In genomic region chr1:143788584-143789227, GRCm38 (mm10) we compare ENCODE assay signal across 8 mouse cellular contexts. TPM values are rescaled to one million over a fixed set of nuclear protein-coding genes. Genes with fewer than 3 reads are reported as not detected.
DNase-seq lines count a peak whose midpoint lies in the region; ATAC-seq and TF ChIP-seq lines count a peak whose summit lies in the region.

No protein-coding gene starts in this region.

- no peak overlapping the region for H3K4me2 ChIP-seq in midbrain, embryonic 11.5 days
- H3K4me2 ChIP-seq in midbrain, embryonic 13.5 days (replicated peaks): no peak overlapping the region

- H3K4me3 ChIP-seq in midbrain, embryonic 11.5 days (ENCODE audit: low read depth, low read length): no peak overlapping the region
- no peak overlapping the region for H3K4me3 ChIP-seq in midbrain, embryonic 13.5 days (replicated peaks)
- no peak overlapping the region for H3K4me3 ChIP-seq in liver, adult 2 months (ENCODE audit: insufficient read depth, low read depth, low read length)

- no peaks in the 10 kb centered on the region for H3K79me2 ChIP-seq in liver, adult 2 months (ENCODE audit: control insufficient read depth, insufficient read depth, low read length)

- H3K27ac ChIP-seq in midbrain, embryonic 11.5 days (ENCODE audit: low read depth, low read length): no peak overlapping the region
- no peak overlapping the region for H3K27ac ChIP-seq in midbrain, embryonic 13.5 days
- no peak overlapping the region for H3K27ac ChIP-seq in liver, adult 2 months (replicated peaks; ENCODE audit: insufficient read depth, low read depth, low read length)

- no peaks in the 10 kb centered on the region for H3K9me3 ChIP-seq in midbrain, embryonic 11.5 days (ENCODE audit: control insufficient read depth, low read length)
- no peaks in the 10 kb centered on the region for H3K9me3 ChIP-seq in midbrain, embryonic 13.5 days

- 74% methylated on average over 2 of the region's 2 CpGs for WGBS in midbrain, embryonic 11.5 days
- 80% methylated on average over 2 of the region's 2 CpGs for WGBS in midbrain, embryonic 13.5 days
- 89% methylated on average over 2 of the region's 2 CpGs for WGBS in liver, adult 2 months

- no peak overlapping the region for H3K9ac ChIP-seq in midbrain, embryonic 11.5 days (ENCODE audit: low read length)
- H3K9ac ChIP-seq in midbrain, embryonic 13.5 days (replicated peaks): no peak overlapping the region
- no peak overlapping the region for H3K9ac ChIP-seq in liver, adult 2 months (ENCODE audit: low read depth, low read length)

- TF ChIP-seq CTCF in liver, adult 2 months (IDR thresholded peaks at IDR 0.05; ENCODE audit: low read depth, low read length): peak; percentile 89

- peaks cover 2% of the 10 kb centered on the region; the same call in 1 of the 2 replicates for H3K36me3 ChIP-seq in midbrain, embryonic 11.5 days (ENCODE audit: control insufficient read depth, insufficient read depth, low read length)
- no peaks in the 10 kb centered on the region for H3K36me3 ChIP-seq in midbrain, embryonic 13.5 days
- H3K36me3 ChIP-seq in liver, adult 2 months (ENCODE audit: control insufficient read depth, insufficient read depth, low read length): peaks cover 4% of the 10 kb centered on the region

- ATAC-seq in midbrain, embryonic 11.5 days (ENCODE audit: low FRiP score): no peak
- no peak for ATAC-seq in midbrain, embryonic 13.5 days

- H3K27me3 ChIP-seq in midbrain, embryonic 11.5 days (ENCODE audit: control insufficient read depth, insufficient read depth, low read length): no peaks in the 10 kb centered on the region
- no peaks in the 10 kb centered on the region for H3K27me3 ChIP-seq in midbrain, embryonic 13.5 days
- H3K27me3 ChIP-seq in liver, adult 2 months (ENCODE audit: control insufficient read depth, insufficient read depth, low read length): no peaks in the 10 kb centered on the region

- TF ChIP-seq POLR2A in liver, adult 2 months (IDR thresholded peaks at IDR 0.05; ENCODE audit: extremely low read depth, insufficient read depth, low read length): no peak

- no peaks in the 10 kb centered on the region for H3K4me1 ChIP-seq in midbrain, embryonic 11.5 days (ENCODE audit: control insufficient read depth, insufficient read depth, low read length)
- H3K4me1 ChIP-seq in midbrain, embryonic 13.5 days (replicated peaks): no peaks in the 10 kb centered on the region
- H3K4me1 ChIP-seq in liver, adult 2 months (ENCODE audit: control insufficient read depth, insufficient read depth, low read length): no peaks in the 10 kb centered on the region

- peak; percentile 40 to 63 for DNase-seq in adrenal gland, adult 18-20 months (ENCODE audit: low spot score in 2 of 2)
- no peak for DNase-seq in adrenal gland, postnatal 4 days (ENCODE audit: low spot score in 2 of 2)
- DNase-seq in midbrain, embryonic 11.5 days (ENCODE audit: low spot score, missing footprints): peak; percentile 87
- peak; percentile 40 for DNase-seq in embryo, embryonic 9.5 days (ENCODE audit: extremely low spot score)
- DNase-seq in liver, adult 2 months (ENCODE audit: extremely low read depth, low read depth, low spot score): peak; percentile 19
- peak; percentile 57 for DNase-seq in spleen, adult 12 weeks (ENCODE audit: low spot score)
- no peak for DNase-seq in layer of hippocampus, adult 9-10 months (ENCODE audit: low spot score)

RNA-seq across cellular contexts. Expression of gene Uchl5, which starts 11.6 kb away (rescaled TPM):
- total RNA-seq in adrenal gland, adult 18-20 months (2021): 10 to 100 TPM; 18.8 to 26.6 TPM
- 10 to 100 TPM; 25.6 to 27.9 TPM for total RNA-seq in adrenal gland, postnatal 4 days (2021)
- 84.5 and 88.5 TPM in 2 replicates for polyA plus RNA-seq in midbrain, embryonic 11.5 days (2014; fragmentation: Nextera tagmentation; extraction: Ambion mirVana)
- polyA plus RNA-seq in midbrain, embryonic 13.5 days (2015; fragmentation: Nextera tagmentation; extraction: Ambion mirVana): 69.1 and 79.4 TPM in 2 replicates
- 9.9 and 13.0 TPM in 2 replicates for total RNA-seq in liver, adult 2 months (2014; rRNA removed)
- 3.6 and 3.8 TPM in 2 replicates for polyA plus RNA-seq in liver, adult 2 months (2012; rRNA removed)

RNA-seq across cellular contexts. Expression of gene Trove2, which starts 11.8 kb away (rescaled TPM):
- total RNA-seq in adrenal gland, adult 18-20 months (2021): 10 to 100 TPM; 13.1 to 13.2 TPM
- total RNA-seq in adrenal gland, postnatal 4 days (2021): 10 to 100 TPM; 12.6 to 14.3 TPM
- polyA plus RNA-seq in midbrain, embryonic 11.5 days (2014; fragmentation: Nextera tagmentation; extraction: Ambion mirVana): 42.2 and 47.0 TPM in 2 replicates
- 46.0 and 51.8 TPM in 2 replicates for polyA plus RNA-seq in midbrain, embryonic 13.5 days (2015; fragmentation: Nextera tagmentation; extraction: Ambion mirVana)
- 3.3 and 3.5 TPM in 2 replicates for total RNA-seq in liver, adult 2 months (2014; rRNA removed)
- 0.24 and 0.29 TPM in 2 replicates for polyA plus RNA-seq in liver, adult 2 months (2012; rRNA removed)

Comparison
In these comparisons a context has a peak if more than half of its experiments do, and no peak if none do; other contexts are left out.
1. DNase-seq: peak in adrenal gland, adult 18-20 months (2 of 2), midbrain, embryonic 11.5 days (single experiment), embryo, embryonic 9.5 days (single experiment), liver, adult 2 months (single experiment) and spleen, adult 12 weeks (single experiment); none in adrenal gland, postnatal 4 days (0 of 2) and layer of hippocampus, adult 9-10 months (single experiment).